Mouse (Mus musculus) mouse embryonic stem cell (cell line): ENCODE measurements around the gene Oprm1.
"Not testable (repeated sequence)": the region's sequence is repeated elsewhere in the genome, so short reads cannot be mapped to it uniquely, and the experiment has no call there.

Source experiments
- in situ Hi-C, 2 experiments: fragments of 300-500 bp; cut with MboI; formaldehyde crosslinking; loops; 1 replicate in 1 of 2; 3 replicates in 1 of 2; pipeline ENCODE4 v1.14.3; 2019 to 2020; ENCODE audit warnings: low sequenced_read_pairs in 2 of 2, low pct_unique_long_range_greater_than_20kb in 1 of 2, mixed read lengths in 1 of 2; ENCODE audit not compliant: unreplicated experiment in 1 of 2

Gene Oprm1

DNA sequence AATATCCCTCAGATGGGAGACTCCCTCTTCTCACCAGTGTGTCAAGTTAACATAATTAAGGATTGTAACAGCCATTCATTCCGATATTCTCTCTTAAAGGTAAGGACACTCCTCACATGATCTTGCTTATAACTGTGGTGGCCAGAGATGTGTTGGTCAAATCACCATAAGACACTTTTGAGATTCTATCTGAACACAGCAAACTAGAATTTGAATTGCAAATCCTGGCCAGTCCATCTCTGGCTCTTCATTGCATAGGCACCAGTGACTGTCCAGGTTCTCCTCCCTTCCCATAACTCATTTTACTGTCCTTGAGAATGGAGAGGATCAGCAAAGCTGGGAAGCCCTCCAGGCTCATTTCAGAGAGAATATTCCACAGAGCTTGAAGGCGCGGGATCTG is at the start of gene Oprm1:
Gene Oprm1 (plus strand): TSS at position 301 of the 400 bp plus-strand sequence.
- in situ Hi-C loops, result no loop called here

DNA sequence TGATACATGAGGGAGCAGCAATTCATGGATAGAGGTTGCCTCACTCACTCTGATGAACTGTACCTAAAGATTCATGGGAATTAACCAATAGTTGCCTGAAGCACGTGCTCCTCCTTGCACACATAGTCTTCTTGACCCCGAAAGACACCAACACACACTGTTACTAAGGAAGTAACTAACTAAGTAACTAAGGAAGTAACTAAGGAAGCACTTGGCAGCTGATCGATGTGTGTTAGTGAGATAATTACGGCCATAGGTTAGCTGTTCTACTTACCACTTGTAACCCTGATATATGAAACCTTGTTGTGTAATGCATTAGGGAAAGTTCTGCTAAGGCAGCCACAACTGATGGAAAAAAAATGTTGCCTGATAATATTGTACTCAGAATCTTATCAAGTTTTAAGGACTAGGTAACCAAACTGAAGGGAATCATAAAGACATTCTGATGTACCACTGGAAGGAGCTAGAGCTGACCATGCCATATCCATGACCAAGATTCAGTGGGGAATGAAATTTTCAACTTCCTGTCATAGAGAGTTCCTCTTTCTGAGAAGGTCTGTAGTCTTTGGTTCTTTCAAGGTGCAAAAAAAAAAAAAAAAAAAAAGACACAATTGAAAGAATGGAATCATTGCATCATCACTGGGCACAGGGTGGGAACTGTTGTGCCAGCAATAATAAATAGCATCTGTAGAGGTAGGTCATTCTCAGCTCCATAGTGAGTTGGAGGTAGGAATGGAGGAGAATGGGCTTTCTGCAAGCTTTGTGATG is 40.9 kb upstream of the Oprm1 start:
- in situ Hi-C loops, result no loop called here

DNA sequence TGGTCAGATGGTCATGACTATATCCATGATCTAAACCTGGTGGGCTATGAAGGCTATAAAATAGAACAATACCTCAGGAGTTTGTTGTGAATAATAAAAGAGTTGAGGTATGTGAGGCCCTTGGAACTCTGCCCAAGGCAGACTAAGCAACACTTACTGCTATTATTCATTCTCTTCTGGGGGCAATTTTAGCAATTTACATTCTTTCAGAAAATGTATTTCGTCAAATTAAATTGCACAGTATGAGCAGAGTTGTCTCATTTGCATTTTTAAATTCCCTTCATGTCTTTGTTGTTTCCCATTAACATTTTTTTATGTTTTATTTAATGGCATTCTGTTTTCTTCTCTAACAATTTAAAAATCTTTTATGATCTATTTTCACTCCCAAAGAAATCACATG is 34.5 kb upstream of the Oprm1 start:
- in situ Hi-C loops, result no loop called here

GRCm38 (mm10) chr10:6728469-6728868 is 29.8 kb upstream of the Oprm1 start:
- in situ Hi-C loops, result loop anchor here in 1 of 2 experiments (25.0 kb wide), 1 partner anchor 691 kb away; no protein-coding TSS in a partner anchor

DNA sequence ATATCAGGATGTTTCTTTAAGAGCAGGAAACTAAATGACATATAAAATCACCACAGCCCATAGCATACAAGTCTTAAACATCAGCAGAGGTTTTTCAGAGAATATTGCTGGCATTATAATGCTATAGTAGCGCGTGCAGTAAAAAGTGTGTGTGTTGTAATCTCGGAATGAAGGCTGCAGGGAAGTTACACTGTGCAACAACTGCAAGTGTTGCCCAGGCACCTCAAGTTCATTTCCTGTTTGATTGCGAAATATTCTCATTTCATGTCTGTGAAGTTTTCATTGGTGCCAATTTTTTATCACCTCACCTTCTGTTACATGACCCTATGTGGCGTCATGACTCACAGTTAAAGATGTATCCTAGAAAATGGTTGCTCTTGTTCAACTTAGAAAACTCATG is 4.9 kb upstream of the Oprm1 start:
- in situ Hi-C loops, result no loop called here

- in situ Hi-C loops, result no loop called here
These were observed 3.0 kb downstream of the Oprm1 start, which contains the start of gene Gm10945 for GRCm38 (mm10) chr10:6761287-6761811. TSS of gene Gm10945 (minus strand) at chr10:6761761.

DNA sequence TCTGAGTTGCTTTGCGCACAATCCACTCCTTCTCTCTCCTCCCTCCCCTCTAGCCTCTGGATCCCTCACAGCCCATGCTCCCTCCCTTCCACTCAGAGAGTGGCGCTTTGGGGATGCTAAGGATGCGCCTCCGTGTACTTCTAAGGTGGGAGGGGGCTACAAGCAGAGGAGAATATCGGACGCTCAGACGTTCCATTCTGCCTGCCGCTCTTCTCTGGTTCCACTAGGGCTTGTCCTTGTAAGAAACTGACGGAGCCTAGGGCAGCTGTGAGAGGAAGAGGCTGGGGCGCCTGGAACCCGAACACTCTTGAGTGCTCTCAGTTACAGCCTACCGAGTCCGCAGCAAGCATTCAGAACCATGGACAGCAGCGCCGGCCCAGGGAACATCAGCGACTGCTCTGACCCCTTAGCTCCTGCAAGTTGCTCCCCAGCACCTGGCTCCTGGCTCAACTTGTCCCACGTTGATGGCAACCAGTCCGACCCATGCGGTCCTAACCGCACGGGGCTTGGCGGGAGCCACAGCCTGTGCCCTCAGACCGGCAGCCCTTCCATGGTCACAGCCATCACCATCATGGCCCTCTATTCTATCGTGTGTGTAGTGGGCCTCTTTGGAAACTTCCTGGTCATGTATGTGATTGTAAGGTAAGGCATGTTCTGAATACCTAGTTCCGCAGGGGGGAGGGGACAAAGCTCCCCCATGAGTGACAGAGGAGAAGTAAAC is 30.4 kb downstream of the Oprm1 start:
- in situ Hi-C loops, result no loop called here

DNA sequence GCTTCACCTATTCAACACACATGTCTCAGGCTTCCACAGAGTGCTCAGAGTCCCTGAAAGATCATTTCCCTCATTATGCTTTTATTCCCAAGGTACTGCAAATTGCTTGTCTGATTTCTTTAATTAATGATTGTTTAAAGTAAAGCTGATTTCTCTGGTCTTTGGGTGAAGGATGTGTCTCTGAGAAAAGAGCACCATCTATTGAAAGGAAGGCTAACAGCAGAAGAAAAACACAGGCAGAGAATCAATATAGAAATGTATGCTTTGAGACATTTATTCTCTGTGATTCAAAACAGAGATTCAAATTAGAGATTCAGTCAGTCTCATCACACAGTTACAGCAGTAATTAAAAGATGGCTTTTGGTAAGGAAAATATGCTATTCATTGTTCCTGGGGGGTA is 31.9 kb downstream of the Oprm1 start:
- in situ Hi-C loops, result no loop called here

GRCm38 (mm10) chr10:6820626-6821025 is 62.3 kb downstream of the Oprm1 start:
- in situ Hi-C loops, result no loop called here

DNA sequence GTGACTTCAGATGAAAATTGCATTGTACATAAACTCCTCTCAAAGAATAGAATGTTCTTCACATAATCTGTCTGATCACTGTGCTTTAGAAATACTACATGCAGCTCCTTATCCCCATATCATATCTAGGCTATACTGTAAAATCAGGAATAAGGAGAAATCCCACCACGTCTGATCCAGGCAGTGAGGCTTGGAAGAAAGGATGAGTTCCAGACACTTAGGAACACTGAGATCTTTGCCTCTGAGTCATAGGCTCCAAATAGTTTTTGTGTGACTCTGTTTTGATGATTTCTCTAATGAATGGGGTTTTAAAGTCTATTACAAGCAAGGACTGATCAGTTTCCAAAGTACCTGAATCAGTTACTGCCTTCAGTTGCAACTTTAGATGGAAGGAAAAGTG is 83.9 kb downstream of the Oprm1 start:
- in situ Hi-C loops, result no loop called here

- in situ Hi-C loops, result no loop called here
These were observed 88.0 kb downstream of the Oprm1 start for GRCm38 (mm10) chr10:6846283-6846682.

- in situ Hi-C loops, result no loop called here
These were observed 90.0 kb downstream of the Oprm1 start for GRCm38 (mm10) chr10:6848162-6848754.

GRCm38 (mm10) chr10:6848834-6849233 is 90.5 kb downstream of the Oprm1 start:
- in situ Hi-C loops, result no loop called here

DNA sequence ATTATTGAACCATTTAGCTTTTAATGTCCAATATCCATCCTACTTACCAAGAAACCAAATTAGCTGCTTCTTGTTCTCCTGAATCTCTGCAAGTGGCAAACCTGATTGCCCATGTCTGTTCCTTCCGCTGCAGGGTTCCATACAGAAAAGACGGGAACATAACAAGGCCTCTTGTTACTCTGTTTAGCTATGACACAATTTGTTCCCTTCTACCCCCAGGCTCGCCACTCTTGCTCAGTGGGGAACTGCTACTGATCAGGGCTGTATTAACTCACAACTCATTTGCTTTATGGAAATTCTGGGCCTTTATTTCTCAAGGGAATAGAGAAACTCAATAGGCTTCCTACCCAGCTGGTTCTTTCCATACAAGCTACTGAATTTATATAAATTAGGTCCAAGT is 97.5 kb downstream of the Oprm1 start:
- in situ Hi-C loops, result no loop called here

DNA sequence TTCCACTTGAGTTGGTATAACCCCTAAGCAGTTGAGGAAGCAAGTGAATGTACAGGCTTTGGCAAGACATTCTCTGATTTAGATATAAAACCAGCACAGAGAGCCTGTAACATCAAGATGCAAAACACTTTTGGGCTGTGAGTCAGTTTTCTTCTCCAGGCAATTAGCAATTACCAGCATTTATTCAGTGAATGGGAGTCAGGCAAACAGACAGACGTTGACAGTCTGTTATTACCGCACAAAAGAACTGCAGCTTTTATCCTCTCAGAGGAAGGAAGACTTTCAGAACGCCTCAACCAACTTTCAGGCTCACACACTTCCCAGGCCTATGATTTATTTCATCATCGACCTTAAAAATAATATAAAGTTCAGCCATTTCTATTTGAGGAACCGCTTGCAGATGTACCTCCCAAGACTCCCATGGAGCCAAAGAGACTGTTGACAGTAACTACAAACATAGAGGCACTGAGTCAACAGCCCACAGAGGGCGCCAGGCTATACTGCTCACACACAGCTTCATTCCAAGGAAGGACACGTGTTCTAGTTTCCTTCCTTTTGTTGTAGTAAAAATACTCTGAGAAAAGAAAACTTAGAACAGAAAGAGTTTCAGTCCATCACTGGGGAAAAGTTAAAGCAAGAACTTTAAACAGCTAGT is 113.2 kb downstream of the Oprm1 start:
- in situ Hi-C loops, result no loop called here

GRCm38 (mm10) chr10:6873917-6874316 is 115.6 kb downstream of the Oprm1 start:
- in situ Hi-C loops, result no loop called here

DNA sequence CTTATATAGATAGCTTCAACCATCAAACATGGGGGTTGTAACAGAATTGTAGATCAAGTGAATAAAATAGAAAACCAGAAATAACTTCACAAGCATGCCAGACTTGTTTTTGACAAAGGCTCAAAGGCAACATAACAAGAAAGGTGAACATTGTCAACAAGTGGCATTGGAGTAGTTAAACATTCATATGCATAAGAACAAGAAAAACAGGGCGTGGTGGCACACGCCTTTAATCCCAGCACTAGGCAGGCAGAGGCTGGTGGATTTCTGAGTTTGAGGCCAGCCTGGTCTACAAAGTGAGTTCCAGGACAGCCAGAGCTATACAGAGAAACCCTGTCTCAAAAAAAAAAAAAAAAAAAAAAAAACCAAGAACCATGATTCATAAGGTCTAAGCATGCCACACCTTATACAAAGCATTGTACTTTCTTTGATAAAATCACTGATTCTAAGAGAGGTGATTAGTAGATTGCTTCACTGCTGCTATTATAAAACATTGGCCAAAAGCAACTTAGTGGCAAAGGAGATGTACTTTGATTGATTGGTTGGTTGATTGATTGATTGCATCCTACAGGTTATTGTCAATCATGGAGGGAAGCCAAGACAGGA is 120.1 kb downstream of the Oprm1 start:
- in situ Hi-C loops, result no loop called here

DNA sequence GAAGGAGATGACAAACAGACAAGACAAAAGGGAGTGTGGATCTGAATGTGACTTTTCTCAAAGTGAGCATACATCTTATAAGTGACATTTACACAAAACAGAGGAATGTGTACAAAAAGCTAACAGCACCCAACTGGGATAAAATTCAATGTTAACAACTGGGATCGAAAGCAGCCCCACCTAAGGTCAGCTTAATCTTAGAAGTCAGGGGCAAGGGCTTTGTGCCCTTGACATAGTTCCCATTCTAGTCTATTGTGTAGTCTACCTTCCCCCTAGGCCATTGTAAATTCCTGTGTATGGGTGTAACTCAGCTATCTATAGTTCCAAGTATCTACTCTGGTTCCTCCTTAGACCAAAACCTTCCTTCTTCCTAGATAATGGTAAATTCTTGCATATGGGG is 123.7 kb downstream of the Oprm1 start:
- in situ Hi-C loops, result not testable (repeated sequence)
